24 mouse cellular contexts compared by ENCODE assay signal in the genomic region with DNA sequence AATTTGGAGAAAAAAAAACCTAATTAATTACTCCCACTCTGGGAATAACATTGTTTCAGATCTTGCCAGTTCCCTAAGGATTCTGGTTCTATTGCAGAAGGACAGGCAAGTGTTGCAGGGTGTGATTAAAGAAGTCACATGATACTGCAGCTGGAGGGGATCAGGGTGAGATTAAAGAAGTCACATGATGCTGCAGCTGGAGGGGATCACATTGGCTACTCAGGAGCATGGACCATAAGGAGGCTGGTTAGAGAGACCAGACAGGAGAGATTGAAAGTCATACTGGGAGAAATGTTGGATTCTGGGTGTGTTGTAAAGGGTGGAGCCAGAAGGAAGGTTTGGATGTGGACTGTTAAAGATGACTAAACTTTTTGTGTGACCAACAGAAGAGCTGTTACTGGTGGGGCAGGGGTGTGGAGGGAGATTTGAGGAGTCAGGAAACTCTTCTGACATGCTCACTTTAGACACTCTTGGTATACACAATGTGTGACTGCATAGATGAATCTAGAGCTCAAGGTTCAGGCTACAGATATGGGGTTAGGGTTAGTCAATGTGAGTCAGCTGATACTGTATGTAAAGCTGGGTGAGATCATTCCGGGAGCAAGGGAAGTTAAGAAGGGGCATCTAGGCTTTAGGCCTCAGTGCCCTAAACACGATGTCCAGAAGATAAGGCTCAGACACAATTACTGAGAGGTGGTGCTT. TPM values are rescaled to one million over a fixed set of nuclear protein-coding genes. Genes with fewer than 3 reads are reported as not detected.
DNase-seq lines count a peak whose midpoint lies in the region; ATAC-seq and TF ChIP-seq lines count a peak whose summit lies in the region.
"Had no signal": no experiment of that assay in that cellular context is flagged by ENCODE, and none has a peak within 500 bp of the region (broad histone marks: within the 10 kb centered on the region; RNA-seq: fewer than 3 reads in every experiment).

No protein-coding gene starts in this region.

- no peaks in the 10 kb centered on the region for H3K9me3 ChIP-seq in embryonic facial prominence, embryonic 14.5 days (ENCODE audit: control insufficient read depth, low read length)
- H3K9me3 ChIP-seq in embryonic facial prominence, embryonic 10.5 days: no peaks in the 10 kb centered on the region
- H3K9me3 ChIP-seq in G1E (replicated peaks): no peaks in the 10 kb centered on the region
- no peaks in the 10 kb centered on the region for H3K9me3 ChIP-seq in intestine, postnatal 0 days (ENCODE audit: control insufficient read depth)
- H3K9me3 ChIP-seq: embryonic facial prominence, embryonic 15.5 days; hindbrain, embryonic 15.5 days; limb, embryonic 15.5 days; megakaryocyte, embryonic 14.5 days had no signal

- H3K9ac ChIP-seq in embryonic facial prominence, embryonic 14.5 days (ENCODE audit: low read depth, low read length): no peak overlapping the region
- no peak overlapping the region for H3K9ac ChIP-seq in intestine, postnatal 0 days (ENCODE audit: low read depth, low read length)
- H3K9ac ChIP-seq: embryonic facial prominence, embryonic 15.5 days; hindbrain, embryonic 15.5 days; limb, embryonic 15.5 days had no signal

- no peak for TF ChIP-seq CTCF in G1E (IDR thresholded peaks at IDR 0.05; ENCODE audit: low read depth, low read length)
- no peak for TF ChIP-seq CTCF in intestine, postnatal 0 days (IDR thresholded peaks at IDR 0.05; ENCODE audit: low read depth)

- WGBS in embryonic facial prominence, embryonic 14.5 days: 87% methylated on average over 2 of the region's 2 CpGs
- WGBS in embryonic facial prominence, embryonic 10.5 days: 91% methylated on average over 2 of the region's 2 CpGs
- WGBS in intestine, postnatal 0 days: 67% methylated on average over 2 of the region's 2 CpGs

- intact Hi-C loops in heart, postnatal 14 days (cut with DNase I): no loop called here

- H3K4me1 ChIP-seq in embryonic facial prominence, embryonic 14.5 days (ENCODE audit: control insufficient read depth, insufficient read depth, low read length): no peaks in the 10 kb centered on the region
- no peaks in the 10 kb centered on the region for H3K4me1 ChIP-seq in embryonic facial prominence, embryonic 10.5 days
- H3K4me1 ChIP-seq in G1E (ENCODE audit: insufficient read depth, low read depth, low read length): peaks cover 12% of the 10 kb centered on the region; the same call in 1 of the 2 replicates
- H3K4me1 ChIP-seq in intestine, postnatal 0 days (replicated peaks; ENCODE audit: control insufficient read depth, insufficient read depth, low read length): no peaks in the 10 kb centered on the region
- H3K4me1 ChIP-seq: embryonic facial prominence, embryonic 15.5 days; hindbrain, embryonic 15.5 days; limb, embryonic 15.5 days had no signal

- ATAC-seq in embryonic facial prominence, embryonic 14.5 days (ENCODE audit: low read depth): 0 out of 2 replicates have a peak, but pooled peaks have one; percentile 26
- peak; percentile 36 for ATAC-seq in G1E (ENCODE audit: extremely low read depth, insufficient number of reproducible peaks, low FRiP score, poor library complexity, severe bottlenecking)
- ATAC-seq in intestine, postnatal 0 days: peak; percentile 43; the same call in 1 of the 2 replicates
- peak; percentile 62 for ATAC-seq in megakaryocyte progenitor cell, adult 5-6 weeks (replicated peaks; ENCODE audit: poor library complexity)
- ATAC-seq: activated CD4-positive, CD25-positive, alpha-beta regulatory T cell, adult 4 months had no signal

- no peak overlapping the region for H3K4me3 ChIP-seq in embryonic facial prominence, embryonic 14.5 days (ENCODE audit: low read depth, low read length)
- no peak overlapping the region for H3K4me3 ChIP-seq in embryonic facial prominence, embryonic 10.5 days
- no peak overlapping the region for H3K4me3 ChIP-seq in G1E (ENCODE audit: low read depth, low read length)
- H3K4me3 ChIP-seq in intestine, postnatal 0 days (ENCODE audit: low read depth, low read length): no peak overlapping the region
- H3K4me3 ChIP-seq: embryonic facial prominence, embryonic 15.5 days; gastrocnemius, adult 2 months; hindbrain, embryonic 15.5 days; layer of hippocampus, adult 2 months; limb, embryonic 15.5 days; megakaryocyte, embryonic 14.5 days had no signal

- peaks cover 85% of the 10 kb centered on the region for H3K36me3 ChIP-seq in embryonic facial prominence, embryonic 14.5 days (ENCODE audit: control insufficient read depth, insufficient read depth, low read length)
- H3K36me3 ChIP-seq in embryonic facial prominence, embryonic 10.5 days (replicated peaks): peaks cover 84% of the 10 kb centered on the region
- H3K36me3 ChIP-seq in G1E (replicated peaks): peaks cover 87% of the 10 kb centered on the region
- peaks cover 46% of the 10 kb centered on the region for H3K36me3 ChIP-seq in intestine, postnatal 0 days (ENCODE audit: control insufficient read depth, insufficient read depth)

- no peak overlapping the region for H3K27ac ChIP-seq in embryonic facial prominence, embryonic 14.5 days (replicated peaks; ENCODE audit: low read depth, low read length)
- H3K27ac ChIP-seq in embryonic facial prominence, embryonic 10.5 days (replicated peaks): no peak overlapping the region
- H3K27ac ChIP-seq in intestine, postnatal 0 days (ENCODE audit: low read depth, low read length): no peak overlapping the region
- H3K27ac ChIP-seq: embryonic facial prominence, embryonic 15.5 days; gastrocnemius, adult 2 months; hindbrain, embryonic 15.5 days; layer of hippocampus, adult 2 months; limb, embryonic 15.5 days had no signal

- DNase-seq in embryonic facial prominence, embryonic 14.5 days (ENCODE audit: low spot score): no peak
- DNase-seq in embryonic facial prominence, embryonic 10.5 days (ENCODE audit: low spot score): no peak
- no peak for DNase-seq in G1E (ENCODE audit: low spot score)
- DNase-seq in adrenal gland, postnatal 36 days: no peak
- DNase-seq in heart, postnatal 14 days: no peak
- no peak for DNase-seq in adrenal gland, adult (ENCODE audit: inconsistent age in 2 of 2, low spot score in 1 of 2)
- DNase-seq: adrenal gland, postnatal 14 days; cerebellum, adult 11-12 months; cerebellum, postnatal 14 days; gastrocnemius, adult 2 months; heart, postnatal 10 days; kidney, adult 18-20 months; kidney, postnatal 10 days; lung, postnatal 10 days; right cerebral cortex, postnatal 25 days had no signal

- H3K4me2 ChIP-seq in embryonic facial prominence, embryonic 14.5 days (ENCODE audit: low read depth, low read length): no peak overlapping the region
- no peak overlapping the region for H3K4me2 ChIP-seq in intestine, postnatal 0 days (replicated peaks; ENCODE audit: low read depth)
- H3K4me2 ChIP-seq: embryonic facial prominence, embryonic 15.5 days; heart, embryonic 11.5 days; hindbrain, embryonic 15.5 days; limb, embryonic 15.5 days had no signal

- H3K27me3 ChIP-seq in embryonic facial prominence, embryonic 14.5 days (replicated peaks; ENCODE audit: control insufficient read depth, insufficient read depth, low read length): no peaks in the 10 kb centered on the region
- H3K27me3 ChIP-seq in embryonic facial prominence, embryonic 10.5 days (replicated peaks; ENCODE audit: low read depth, poor library complexity, severe bottlenecking): no peaks in the 10 kb centered on the region
- H3K27me3 ChIP-seq in G1E (ENCODE audit: insufficient read depth, low read length): no peaks in the 10 kb centered on the region
- H3K27me3 ChIP-seq in intestine, postnatal 0 days (replicated peaks; ENCODE audit: control insufficient read depth, insufficient read depth, low read length): no peaks in the 10 kb centered on the region
- H3K27me3 ChIP-seq: embryonic facial prominence, embryonic 15.5 days; hindbrain, embryonic 15.5 days; limb, embryonic 15.5 days; megakaryocyte, embryonic 14.5 days had no signal

RNA-seq across cellular contexts. Expression of a gene that starts 26.0 kb away (rescaled TPM):
- 11.6 and 15.1 TPM in 2 replicates for polyA plus RNA-seq in embryonic facial prominence, embryonic 14.5 days (2014; fragmentation: Nextera tagmentation; extraction: Ambion mirVana)
- 14.0 and 14.4 TPM in 2 replicates for polyA plus RNA-seq in embryonic facial prominence, embryonic 10.5 days (2016; fragmentation: Nextera tagmentation; extraction: Ambion mirVana)
- 8.4 and 9.9 TPM in 2 replicates for total RNA-seq in G1E (2014; fragmentation: Nextera tagmentation)
- 13.7 and 15.7 TPM in 2 replicates for total RNA-seq in G1E (2017)
- polyA plus RNA-seq in G1E (2012): 0.94 and 1.5 TPM in 2 replicates
- 5.0 and 5.6 TPM in 2 replicates for polyA plus RNA-seq in intestine, postnatal 0 days (2015; fragmentation: Nextera tagmentation; extraction: Ambion mirVana)
- 12.0 and 12.6 TPM in 2 replicates for total RNA-seq in megakaryocyte progenitor cell, adult 5-6 weeks (2015)
- total RNA-seq in megakaryocyte progenitor cell, adult 5-6 weeks (2017): 16.3 and 17.1 TPM in 2 replicates
- total RNA-seq in adrenal gland, postnatal 36 days (2021): 1 to 10 TPM; 5.1 to 8.8 TPM
- total RNA-seq in heart, postnatal 14 days (2021): 1 to 10 TPM; 4.6 TPM
